Mouse (Mus musculus) gastrocnemius, postnatal 14 days (tissue): ENCODE data around the gene Alox5. TPM values are rescaled to one million over a fixed set of nuclear protein-coding genes. Genes with fewer than 3 reads are reported as not detected.

Source experiments
- DNase-seq: peaks from one replicate; pipeline ENCODE4 v3.0.0; 2021; ENCODE audit warnings: mixed read lengths
- intact Hi-C: fragments of 180-260 bp; cut with DNase I; formaldehyde crosslinking; loops from one replicate; pipeline ENCODE4 v1.15.1; 2025; ENCODE audit warnings: low total_unique reads
- total RNA-seq, 2 experiments: library from RNA; stranded (reverse); gene quantifications; 2 replicates each; pipeline ENCODE4 v1.2.3; 2021

Gene Alox5
- total RNA-seq, 2 experiments from 2014 or later, result 1.3 to 2.4 TPM

GRCm38 (mm10) chr6:116420271-116420670 is 40.7 kb downstream of the Alox5 start:
- intact Hi-C loops, result loop anchor here (10.0 kb wide), 1 partner anchor 155 kb away; the partner anchor contains the start of gene Zfand4
- no peak for DNase-seq

- intact Hi-C loops, result loop anchor here (10.0 kb wide), 1 partner anchor 155 kb away; the partner anchor contains the start of gene Zfand4
- DNase-seq, result no peak
Measured at GRCm38 (mm10) chr6:116419699-116420098, 41.3 kb downstream of the Alox5 start.

GRCm38 (mm10) chr6:116418487-116418886 is 42.5 kb downstream of the Alox5 start:
- DNase-seq, result no peak
- intact Hi-C loops, result no loop called here

- intact Hi-C loops, result no loop called here
- no peak for DNase-seq
Measured at GRCm38 (mm10) chr6:116417518-116418315, 43.3 kb downstream of the Alox5 start.

- intact Hi-C loops, result no loop called here
- no peak for DNase-seq
Measured at GRCm38 (mm10) chr6:116416000-116416552, 44.9 kb downstream of the Alox5 start.

- no peak for DNase-seq
- intact Hi-C loops, result no loop called here
Measured at GRCm38 (mm10) chr6:116415126-116415676, 45.8 kb downstream of the Alox5 start.

GRCm38 (mm10) chr6:116412546-116413325 is 48.2 kb downstream of the Alox5 start:
- intact Hi-C loops, result no loop called here
- DNase-seq, result no peak

- DNase-seq, result no peak
- intact Hi-C loops, result no loop called here
Measured at GRCm38 (mm10) chr6:116411716-116412115, 49.3 kb downstream of the Alox5 start.

- no peak for DNase-seq
- intact Hi-C loops, result no loop called here
Measured at GRCm38 (mm10) chr6:116410436-116410835, 50.5 kb downstream of the Alox5 start.

GRCm38 (mm10) chr6:116407956-116408657 is 52.9 kb downstream of the Alox5 start:
- intact Hi-C loops, result no loop called here
- no peak for DNase-seq

- DNase-seq, result no peak
- intact Hi-C loops, result no loop called here
Measured at GRCm38 (mm10) chr6:116407216-116407615, 53.8 kb downstream of the Alox5 start.

GRCm38 (mm10) chr6:116406680-116407079 is 54.3 kb downstream of the Alox5 start:
- DNase-seq, result no peak
- intact Hi-C loops, result no loop called here

- intact Hi-C loops, result no loop called here
- no peak for DNase-seq
Measured at GRCm38 (mm10) chr6:116406152-116406551, 54.8 kb downstream of the Alox5 start.

- DNase-seq, result no peak
- intact Hi-C loops, result no loop called here
Measured at GRCm38 (mm10) chr6:116405715-116406114, 55.3 kb downstream of the Alox5 start.

- intact Hi-C loops, result no loop called here
- DNase-seq, result no peak
Measured at GRCm38 (mm10) chr6:116405243-116405642, 55.7 kb downstream of the Alox5 start.

- no peak for DNase-seq
- intact Hi-C loops, result no loop called here
Measured at GRCm38 (mm10) chr6:116402426-116402825, 58.6 kb downstream of the Alox5 start.

- intact Hi-C loops, result no loop called here
Measured at GRCm38 (mm10) chr6:116401746-116402423, 59.1 kb downstream of the Alox5 start.

GRCm38 (mm10) chr6:116398136-116398535 is 62.8 kb downstream of the Alox5 start:
- no peak for DNase-seq
- intact Hi-C loops, result no loop called here

More at GRCm38 (mm10) chr6:116401746-116402423, 59.1 kb downstream of the Alox5 start:
- no peak for DNase-seq

GRCm38 (mm10) chr6:116397621-116398020 is 63.4 kb downstream of the Alox5 start:
- no peak for DNase-seq
- intact Hi-C loops, result no loop called here
